Mouse (Mus musculus): ENCODE results near the gene Gsdmc4. TPM values are rescaled to one million over a fixed set of nuclear protein-coding genes. Genes with fewer than 3 reads are reported as not detected.
"Not testable (repeated sequence)": the region's sequence is repeated elsewhere in the genome, so short reads cannot be mapped to it uniquely, and the experiment has no call there.

Gene Gsdmc4
- total RNA-seq (2022) = under 1 TPM in 1 of 4 experiments, not detected in 3; 0.17 TPM

GRCm38 (mm10) chr15:63912197-63912596, at the start of gene Gsdmc4:
Gene Gsdmc4 (minus strand): TSS chr15:63912297.
- DNase-seq (ENCODE audit: low spot score in 2 of 2) = not testable (repeated sequence)

GRCm38 (mm10) chr15:63960542-63960941, 48.4 kb upstream of the Gsdmc4 start:
- no peak for DNase-seq (ENCODE audit: low spot score in 2 of 2)

- no peak for DNase-seq (ENCODE audit: low spot score in 2 of 2)
Observed at GRCm38 (mm10) chr15:63957553-63957952, 45.5 kb upstream of the Gsdmc4 start.

GRCm38 (mm10) chr15:63953256-63953655, 41.2 kb upstream of the Gsdmc4 start:
- DNase-seq (ENCODE audit: low spot score in 2 of 2) = no peak

GRCm38 (mm10) chr15:63941221-63941620, 29.1 kb upstream of the Gsdmc4 start:
- no peak for DNase-seq (ENCODE audit: low spot score in 2 of 2)

- DNase-seq (ENCODE audit: low spot score in 2 of 2) = no peak
Observed at GRCm38 (mm10) chr15:63932656-63933055, 20.6 kb upstream of the Gsdmc4 start.

GRCm38 (mm10) chr15:63931404-63931803, 19.3 kb upstream of the Gsdmc4 start:
- no peak for DNase-seq (ENCODE audit: low spot score in 2 of 2)

- no peak for DNase-seq (ENCODE audit: low spot score in 2 of 2)
Observed at GRCm38 (mm10) chr15:63930107-63931041, 18.3 kb upstream of the Gsdmc4 start.

- DNase-seq (ENCODE audit: low spot score in 2 of 2) = no peak
Observed at GRCm38 (mm10) chr15:63926201-63926600, 14.1 kb upstream of the Gsdmc4 start.

- no peak for DNase-seq (ENCODE audit: low spot score in 2 of 2)
Observed at GRCm38 (mm10) chr15:63924484-63924883, 12.4 kb upstream of the Gsdmc4 start.

GRCm38 (mm10) chr15:63921618-63922017, 9.5 kb upstream of the Gsdmc4 start:
- not testable (repeated sequence) for DNase-seq (ENCODE audit: low spot score in 2 of 2)

GRCm38 (mm10) chr15:63919728-63920127, 7.6 kb upstream of the Gsdmc4 start:
- DNase-seq (ENCODE audit: low spot score in 2 of 2) = not testable (repeated sequence)

GRCm38 (mm10) chr15:63916584-63916983, 4.5 kb upstream of the Gsdmc4 start:
- not testable (repeated sequence) for DNase-seq (ENCODE audit: low spot score in 2 of 2)

- DNase-seq (ENCODE audit: low spot score in 2 of 2) = not testable (repeated sequence)
Observed at GRCm38 (mm10) chr15:63909896-63910295, 2.2 kb downstream of the Gsdmc4 start.

- DNase-seq (ENCODE audit: low spot score in 2 of 2) = peak in 1 of 2 experiments; percentile 10
Observed at GRCm38 (mm10) chr15:63895560-63896353, 16.3 kb downstream of the Gsdmc4 start.

GRCm38 (mm10) chr15:63888440-63888839, 23.7 kb downstream of the Gsdmc4 start:
- not testable (repeated sequence) for DNase-seq (ENCODE audit: low spot score in 2 of 2)

- not testable (repeated sequence) for DNase-seq (ENCODE audit: low spot score in 2 of 2)
Observed at GRCm38 (mm10) chr15:63887949-63888348, 24.1 kb downstream of the Gsdmc4 start.

GRCm38 (mm10) chr15:63878458-63878857, 33.6 kb downstream of the Gsdmc4 start, which contains the start of gene Gsdmc3:
Gene Gsdmc3 (minus strand): TSS chr15:63878558.
- not testable (repeated sequence) for DNase-seq (ENCODE audit: low spot score in 2 of 2)

GRCm38 (mm10) chr15:63876160-63876559, 35.9 kb downstream of the Gsdmc4 start:
- not testable (repeated sequence) for DNase-seq (ENCODE audit: low spot score in 2 of 2)

- DNase-seq (ENCODE audit: low spot score in 2 of 2) = not testable (repeated sequence)
Observed at GRCm38 (mm10) chr15:63861965-63862364, 50.1 kb downstream of the Gsdmc4 start.
